In genomic region chr12:40497806-40498205, GRCm38 (mm10) we compare ENCODE assay signal across 19 mouse cellular contexts. TPM values are rescaled to one million over a fixed set of nuclear protein-coding genes. Genes with fewer than 3 reads are reported as not detected.
DNase-seq lines count a peak whose midpoint lies in the region; ATAC-seq and TF ChIP-seq lines count a peak whose summit lies in the region.
"Had no signal": no experiment of that assay in that cellular context is flagged by ENCODE, and none has a peak within 500 bp of the region (broad histone marks: within the 10 kb centered on the region; RNA-seq: fewer than 3 reads in every experiment).

No protein-coding gene starts in this region.

- intact Hi-C loops in heart, postnatal 14 days (cut with DNase I): no loop called here

- DNase-seq in heart, adult 11 months: peak; percentile 74
- no peak for DNase-seq in heart, postnatal 14 days
- DNase-seq in layer of hippocampus, adult 2 months (ENCODE audit: low spot score in 2 of 2): no peak
- DNase-seq in layer of hippocampus, postnatal 10 days (ENCODE audit: low spot score in 2 of 2): no peak
- no peak for DNase-seq in neural tube, embryonic 11.5 days (ENCODE audit: low spot score)
- no peak for DNase-seq in forebrain, postnatal 0 days
- DNase-seq: adrenal gland, postnatal 10 days; B cell, adult 2 months; embryo, embryonic 11 days; gastrocnemius, postnatal 10 days; heart, postnatal 10 days had no signal

- no peak for TF ChIP-seq CTCF in layer of hippocampus, adult 2 months (conservative IDR thresholded peaks at IDR 0.05)
- no peak for TF ChIP-seq CTCF in forebrain, postnatal 0 days (IDR thresholded peaks at IDR 0.05; ENCODE audit: low read depth)

- no peak overlapping the region for H3K4me2 ChIP-seq in neural tube, embryonic 11.5 days (ENCODE audit: low read depth)
- no peak overlapping the region for H3K4me2 ChIP-seq in neural tube, embryonic 15.5 days
- no peak overlapping the region for H3K4me2 ChIP-seq in neural tube, embryonic 14.5 days (ENCODE audit: low read depth, low read length)
- H3K4me2 ChIP-seq in forebrain, postnatal 0 days (ENCODE audit: low read depth): no peak overlapping the region
- H3K4me2 ChIP-seq: embryonic facial prominence, embryonic 15.5 days; heart, embryonic 13.5 days had no signal

- H3K9me3 ChIP-seq in neural tube, embryonic 11.5 days (ENCODE audit: control insufficient read depth, low read length): no peaks in the 10 kb centered on the region
- no peaks in the 10 kb centered on the region for H3K9me3 ChIP-seq in neural tube, embryonic 15.5 days (replicated peaks)
- H3K9me3 ChIP-seq in neural tube, embryonic 14.5 days (ENCODE audit: control insufficient read depth, low read length): no peaks in the 10 kb centered on the region
- H3K9me3 ChIP-seq in forebrain, postnatal 0 days (ENCODE audit: low read length): no peaks in the 10 kb centered on the region
- H3K9me3 ChIP-seq: embryonic facial prominence, embryonic 15.5 days; forebrain, embryonic 10.5 days; G1E; heart, embryonic 13.5 days had no signal

- H3K27ac ChIP-seq in layer of hippocampus, adult 2 months: peak overlapping the region; percentile 58
- no peak overlapping the region for H3K27ac ChIP-seq in neural tube, embryonic 11.5 days (ENCODE audit: low read depth, low read length)
- H3K27ac ChIP-seq in neural tube, embryonic 15.5 days (replicated peaks): no peak overlapping the region
- no peak overlapping the region; the same call in 1 of the 2 replicates for H3K27ac ChIP-seq in neural tube, embryonic 14.5 days (ENCODE audit: low read depth, low read length)
- no peak overlapping the region for H3K27ac ChIP-seq in forebrain, postnatal 0 days (ENCODE audit: low read depth, low read length)
- H3K27ac ChIP-seq: embryonic facial prominence, embryonic 15.5 days; forebrain, embryonic 10.5 days; heart, embryonic 13.5 days had no signal

- peak; percentile 13; the same call in 1 of the 2 replicates for ATAC-seq in neural tube, embryonic 11.5 days (ENCODE audit: insufficient read depth, low FRiP score, low TSS enrichment)
- ATAC-seq in neural tube, embryonic 15.5 days (ENCODE audit: low FRiP score): no peak; the same call in none of the 2 replicates
- peak; percentile 38 for ATAC-seq in neural tube, embryonic 14.5 days (ENCODE audit: low read depth)
- ATAC-seq in forebrain, postnatal 0 days: no peak
- ATAC-seq: CD4-positive, CD25-positive, alpha-beta regulatory T cell, adult 4 months had no signal

- H3K9ac ChIP-seq in neural tube, embryonic 11.5 days (ENCODE audit: low read length): no peak overlapping the region
- H3K9ac ChIP-seq in neural tube, embryonic 15.5 days (replicated peaks): no peak overlapping the region
- no peak overlapping the region for H3K9ac ChIP-seq in neural tube, embryonic 14.5 days (replicated peaks; ENCODE audit: low read depth, low read length)
- no peak overlapping the region for H3K9ac ChIP-seq in forebrain, postnatal 0 days
- H3K9ac ChIP-seq: embryonic facial prominence, embryonic 15.5 days; heart, embryonic 13.5 days had no signal

- 64% methylated on average over 5 of the region's 5 CpGs for WGBS in neural tube, embryonic 11.5 days
- 33% methylated on average over 5 of the region's 5 CpGs for WGBS in neural tube, embryonic 15.5 days
- WGBS in neural tube, embryonic 14.5 days: 39% methylated on average over 5 of the region's 5 CpGs
- WGBS in forebrain, postnatal 0 days: 68% methylated on average over 5 of the region's 5 CpGs

- no peak overlapping the region for H3K4me3 ChIP-seq in layer of hippocampus, adult 2 months
- no peak overlapping the region for H3K4me3 ChIP-seq in neural tube, embryonic 11.5 days (ENCODE audit: low read depth, low read length)
- H3K4me3 ChIP-seq in neural tube, embryonic 15.5 days (replicated peaks): no peak overlapping the region
- H3K4me3 ChIP-seq in neural tube, embryonic 14.5 days (ENCODE audit: low read depth, low read length): no peak overlapping the region
- no peak overlapping the region for H3K4me3 ChIP-seq in forebrain, postnatal 0 days (ENCODE audit: low read depth, low read length)
- H3K4me3 ChIP-seq: embryonic facial prominence, embryonic 15.5 days; erythroblast, embryonic 14.5 days; forebrain, embryonic 10.5 days; heart, embryonic 13.5 days had no signal

- H3K36me3 ChIP-seq in neural tube, embryonic 11.5 days (ENCODE audit: control insufficient read depth, insufficient read depth, low read length): no peaks in the 10 kb centered on the region
- no peaks in the 10 kb centered on the region for H3K36me3 ChIP-seq in neural tube, embryonic 15.5 days
- H3K36me3 ChIP-seq in neural tube, embryonic 14.5 days (ENCODE audit: control insufficient read depth, insufficient read depth, low read length): no peaks in the 10 kb centered on the region
- no peaks in the 10 kb centered on the region for H3K36me3 ChIP-seq in forebrain, postnatal 0 days (ENCODE audit: insufficient read depth)
- H3K36me3 ChIP-seq: embryonic facial prominence, embryonic 15.5 days; forebrain, embryonic 10.5 days; G1E; heart, embryonic 13.5 days had no signal

- H3K4me1 ChIP-seq in neural tube, embryonic 11.5 days (ENCODE audit: control insufficient read depth, insufficient read depth, low read length): no peaks in the 10 kb centered on the region
- H3K4me1 ChIP-seq in neural tube, embryonic 15.5 days: peaks cover 35% of the 10 kb centered on the region
- H3K4me1 ChIP-seq in neural tube, embryonic 14.5 days (ENCODE audit: control insufficient read depth, insufficient read depth, low read length): peaks cover 31% of the 10 kb centered on the region
- H3K4me1 ChIP-seq in forebrain, postnatal 0 days (ENCODE audit: insufficient read depth): 0 out of 2 replicates have a peak, but pooled peaks cover 5% of the 10 kb centered on the region

- no peaks in the 10 kb centered on the region for H3K27me3 ChIP-seq in neural tube, embryonic 11.5 days (ENCODE audit: control insufficient read depth, insufficient read depth, low read length)
- no peaks in the 10 kb centered on the region for H3K27me3 ChIP-seq in neural tube, embryonic 15.5 days (replicated peaks)
- no peaks in the 10 kb centered on the region for H3K27me3 ChIP-seq in neural tube, embryonic 14.5 days (ENCODE audit: control insufficient read depth, insufficient read depth, low read length)
- no peaks in the 10 kb centered on the region for H3K27me3 ChIP-seq in forebrain, postnatal 0 days (ENCODE audit: insufficient read depth, low read length)
- H3K27me3 ChIP-seq: embryonic facial prominence, embryonic 15.5 days; heart, embryonic 13.5 days had no signal

RNA-seq across cellular contexts. Expression of gene Dock4, which starts 52.1 kb away (rescaled TPM):
- 10 to 100 TPM; 16.4 to 17.2 TPM for total RNA-seq in heart, postnatal 14 days (2021)
- 100 to 1,000 TPM; 253 to 265 TPM for total RNA-seq in layer of hippocampus, adult 2 months (2021)
- 100 to 1,000 TPM; 142 to 146 TPM for total RNA-seq in layer of hippocampus, postnatal 10 days (2021)
- polyA plus RNA-seq in neural tube, embryonic 11.5 days (2014; fragmentation: Nextera tagmentation; extraction: Ambion mirVana): 16.4 and 19.6 TPM in 2 replicates
- 25.4 and 34.6 TPM in 2 replicates for polyA plus RNA-seq in neural tube, embryonic 15.5 days (2015; fragmentation: Nextera tagmentation; extraction: Ambion mirVana)
- polyA plus RNA-seq in neural tube, embryonic 14.5 days (2014; fragmentation: Nextera tagmentation; extraction: Ambion mirVana): 43.0 and 45.4 TPM in 2 replicates
- 27.5 and 30.9 TPM in 2 replicates for total RNA-seq in forebrain, postnatal 0 days (2014; rRNA removed)
- polyA plus RNA-seq in forebrain, postnatal 0 days (2015; fragmentation: Nextera tagmentation; extraction: Ambion mirVana): 3.6 and 10.5 TPM in 2 replicates

RNA-seq across cellular contexts. Expression of gene Zfp277, which starts 52.1 kb away (rescaled TPM):
- total RNA-seq in heart, postnatal 14 days (2021): 10 to 100 TPM; 11.7 to 12.6 TPM
- 10 to 100 TPM; 24.2 to 26.5 TPM for total RNA-seq in layer of hippocampus, adult 2 months (2021)
- total RNA-seq in layer of hippocampus, postnatal 10 days (2021): 10 to 100 TPM; 28.1 to 29.0 TPM
- polyA plus RNA-seq in neural tube, embryonic 11.5 days (2014; fragmentation: Nextera tagmentation; extraction: Ambion mirVana): 40.3 and 40.7 TPM in 2 replicates
- polyA plus RNA-seq in neural tube, embryonic 15.5 days (2015; fragmentation: Nextera tagmentation; extraction: Ambion mirVana): 28.0 and 30.5 TPM in 2 replicates
- 30.6 and 31.2 TPM in 2 replicates for polyA plus RNA-seq in neural tube, embryonic 14.5 days (2014; fragmentation: Nextera tagmentation; extraction: Ambion mirVana)
- 31.8 and 34.4 TPM in 2 replicates for total RNA-seq in forebrain, postnatal 0 days (2014; rRNA removed)
- 30.7 and 31.6 TPM in 2 replicates for polyA plus RNA-seq in forebrain, postnatal 0 days (2015; fragmentation: Nextera tagmentation; extraction: Ambion mirVana)

Comparison
In these comparisons a context has a peak if more than half of its experiments do, and no peak if none do; other contexts are left out.
1. ATAC-seq: peak in neural tube, embryonic 11.5 days (single experiment) and neural tube, embryonic 14.5 days (single experiment); none in neural tube, embryonic 15.5 days (single experiment) and forebrain, postnatal 0 days (single experiment).